9 mouse cellular contexts compared by ENCODE assay signal in the genomic region with DNA sequence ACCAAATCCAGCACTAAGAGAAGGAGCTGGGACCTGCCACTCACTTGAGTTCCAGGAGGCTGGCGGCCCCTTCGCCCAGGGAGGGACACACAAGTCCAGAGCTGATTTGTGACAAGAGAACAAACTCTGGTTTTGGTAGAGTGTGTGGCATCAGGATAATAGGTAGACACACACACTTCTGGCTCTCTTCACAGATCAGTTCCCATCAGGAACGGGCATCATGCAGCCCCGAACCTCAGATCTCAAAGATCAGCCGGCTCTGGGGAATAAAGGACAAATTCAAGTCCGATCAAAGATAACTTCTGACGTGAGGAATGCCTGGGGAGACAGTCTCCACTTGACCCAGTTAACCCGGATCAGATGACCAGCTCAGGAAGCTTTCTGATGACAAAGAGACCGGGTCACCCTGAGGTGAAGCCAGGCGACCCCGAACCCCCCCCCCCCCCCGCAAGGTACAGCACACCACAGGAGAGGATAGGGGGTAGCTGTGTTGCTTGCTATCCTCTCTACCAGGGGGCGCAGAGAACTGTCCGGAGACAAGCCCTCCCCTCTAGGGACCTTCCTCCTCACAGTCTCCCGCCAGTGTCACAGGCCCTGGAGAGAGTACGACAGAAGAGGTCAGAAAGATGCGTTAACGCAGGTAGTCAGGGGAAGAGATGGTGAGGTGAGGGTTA. TPM values are rescaled to one million over a fixed set of nuclear protein-coding genes. Genes with fewer than 3 reads are reported as not detected.
DNase-seq lines count a peak whose midpoint lies in the region; ATAC-seq and TF ChIP-seq lines count a peak whose summit lies in the region.
"Had no signal": no experiment of that assay in that cellular context is flagged by ENCODE, and none has a peak within 500 bp of the region (broad histone marks: within the 10 kb centered on the region; RNA-seq: fewer than 3 reads in every experiment).

No protein-coding gene starts in this region.

- H3K4me3 ChIP-seq in heart, embryonic 10.5 days = peak overlapping the region; percentile 70
- H3K4me3 ChIP-seq in ES-Bruce4 (ENCODE audit: low read depth, low read length) = peak overlapping the region; percentile 76
- H3K4me3 ChIP-seq in forebrain, embryonic 15.5 days = peak overlapping the region; percentile 79
- H3K4me3 ChIP-seq in midbrain, embryonic 11.5 days (ENCODE audit: low read depth, low read length) = peak overlapping the region; percentile 72

- 11% methylated on average over 18 of the region's 18 CpGs for WGBS in heart, embryonic 10.5 days
- 8% methylated on average over 18 of the region's 18 CpGs for WGBS in forebrain, embryonic 15.5 days
- WGBS in midbrain, embryonic 11.5 days = 7% methylated on average over 18 of the region's 18 CpGs

- H3K4me2 ChIP-seq in forebrain, embryonic 15.5 days (replicated peaks) = peak overlapping the region; percentile 76
- H3K4me2 ChIP-seq in midbrain, embryonic 11.5 days = peak overlapping the region; percentile 73

- no peak for DNase-seq in heart, embryonic 10.5 days (ENCODE audit: low spot score)
- no peak for DNase-seq in heart, adult 11 months
- peak; percentile 91 for DNase-seq in midbrain, embryonic 11.5 days (ENCODE audit: low spot score, missing footprints)
- DNase-seq in thymus, postnatal 4 days = no peak
- DNase-seq in left cerebral cortex, adult 8-10 months (ENCODE audit: low spot score in 2 of 2) = no peak

- peaks cover 26% of the 10 kb centered on the region for H3K4me1 ChIP-seq in heart, embryonic 10.5 days
- H3K4me1 ChIP-seq in ES-Bruce4 (ENCODE audit: control insufficient read depth, insufficient read depth, low read length) = no peaks in the 10 kb centered on the region
- peaks cover 60% of the 10 kb centered on the region for H3K4me1 ChIP-seq in forebrain, embryonic 15.5 days
- H3K4me1 ChIP-seq in midbrain, embryonic 11.5 days (ENCODE audit: control insufficient read depth, insufficient read depth, low read length) = peaks cover 11% of the 10 kb centered on the region; the same call in 1 of the 2 replicates

- H3K9me3 ChIP-seq in heart, embryonic 10.5 days = no peaks in the 10 kb centered on the region
- no peaks in the 10 kb centered on the region for H3K9me3 ChIP-seq in ES-Bruce4 (replicated peaks; ENCODE audit: control insufficient read depth, insufficient read depth, low read length, poor library complexity, severe bottlenecking)
- no peaks in the 10 kb centered on the region for H3K9me3 ChIP-seq in forebrain, embryonic 15.5 days
- no peaks in the 10 kb centered on the region for H3K9me3 ChIP-seq in midbrain, embryonic 11.5 days (ENCODE audit: control insufficient read depth, low read length)

- H3K9ac ChIP-seq in ES-Bruce4 (ENCODE audit: low read depth, poor library complexity, severe bottlenecking) = peak overlapping the region; percentile 30
- H3K9ac ChIP-seq in forebrain, embryonic 15.5 days (replicated peaks) = peak overlapping the region; percentile 73
- peak overlapping the region; percentile 81 for H3K9ac ChIP-seq in midbrain, embryonic 11.5 days (ENCODE audit: low read length)

- TF ChIP-seq CTCF in ES-Bruce4 (IDR thresholded peaks at IDR 0.05; ENCODE audit: low read depth, low read length) = no peak

- no peak for TF ChIP-seq EP300 in ES-Bruce4 (IDR thresholded peaks at IDR 0.05; ENCODE audit: insufficient read depth, low read depth, low read length)

- TF ChIP-seq POLR2A in ES-Bruce4 (IDR thresholded peaks at IDR 0.05; ENCODE audit: insufficient read depth, low read length) = no peak

- H3K27me3 ChIP-seq in heart, embryonic 10.5 days (ENCODE audit: insufficient read depth, poor library complexity, severe bottlenecking) = peaks cover 81% of the 10 kb centered on the region
- H3K27me3 ChIP-seq in ES-Bruce4 (ENCODE audit: control insufficient read depth, insufficient read depth, low read length, poor library complexity, severe bottlenecking) = no peaks in the 10 kb centered on the region
- H3K27me3 ChIP-seq in forebrain, embryonic 15.5 days = no peaks in the 10 kb centered on the region
- H3K27me3 ChIP-seq in midbrain, embryonic 11.5 days (ENCODE audit: control insufficient read depth, insufficient read depth, low read length) = no peaks in the 10 kb centered on the region

- H3K36me3 ChIP-seq in heart, embryonic 10.5 days = no peaks in the 10 kb centered on the region
- H3K36me3 ChIP-seq in ES-Bruce4 (ENCODE audit: control insufficient read depth, insufficient read depth, low read length, poor library complexity, severe bottlenecking) = no peaks in the 10 kb centered on the region
- H3K36me3 ChIP-seq in forebrain, embryonic 15.5 days = peaks cover 12% of the 10 kb centered on the region; the same call in 1 of the 2 replicates
- H3K36me3 ChIP-seq in midbrain, embryonic 11.5 days (ENCODE audit: control insufficient read depth, insufficient read depth, low read length) = 0 out of 2 replicates have a peak, but pooled peaks cover 2% of the 10 kb centered on the region

- peak; percentile 48 for ATAC-seq in forebrain, embryonic 15.5 days (replicated peaks)
- ATAC-seq in midbrain, embryonic 11.5 days (ENCODE audit: low FRiP score) = peak; percentile 45
- ATAC-seq in erythroid progenitor cell, adult 5-6 weeks (replicated peaks; ENCODE audit: low FRiP score, poor library complexity, severe bottlenecking) = no peak

- H3K27ac ChIP-seq in heart, embryonic 10.5 days = peak overlapping the region; percentile 85
- no peak overlapping the region for H3K27ac ChIP-seq in ES-Bruce4 (ENCODE audit: insufficient read depth, low read length)
- H3K27ac ChIP-seq in forebrain, embryonic 15.5 days (replicated peaks) = no peak overlapping the region; the same call in 1 of the 2 replicates
- H3K27ac ChIP-seq in midbrain, embryonic 11.5 days (ENCODE audit: low read depth, low read length) = no peak overlapping the region

RNA-seq across cellular contexts. Expression of a gene that starts 0.8 kb away (rescaled TPM):
- polyA plus RNA-seq in heart, embryonic 10.5 days (2016; fragmentation: Nextera tagmentation; extraction: Ambion mirVana) = 4.3 and 6.8 TPM in 2 replicates
- polyA plus RNA-seq in ES-Bruce4 (2011; ENCODE audit: insufficient read depth, insufficient read length, low read depth, missing spikeins) = 6.7 and 7.2 TPM in 2 replicates
- 81.7 and 91.9 TPM in 2 replicates for polyA plus RNA-seq in forebrain, embryonic 15.5 days (2015; fragmentation: Nextera tagmentation; extraction: Ambion mirVana)
- polyA plus RNA-seq in midbrain, embryonic 11.5 days (2014; fragmentation: Nextera tagmentation; extraction: Ambion mirVana) = 35.4 and 48.3 TPM in 2 replicates
- total RNA-seq in erythroid progenitor cell, adult 5-6 weeks (2015; ENCODE audit: low replicate concordance) = not detected in 2 replicates
- not detected in 2 replicates for total RNA-seq in erythroid progenitor cell, adult 5-6 weeks (2017; ENCODE audit: low replicate concordance)
- 100 to 1,000 TPM; 168 to 189 (median 175) TPM for total RNA-seq in left cerebral cortex, adult 8-10 months (2022)

RNA-seq across cellular contexts. Expression of a gene that starts 38.0 kb away (rescaled TPM):
- 0.18 and 0.28 TPM in 2 replicates for polyA plus RNA-seq in heart, embryonic 10.5 days (2016; fragmentation: Nextera tagmentation; extraction: Ambion mirVana)
- polyA plus RNA-seq in ES-Bruce4 (2011; ENCODE audit: insufficient read depth, insufficient read length, low read depth, missing spikeins) = not detected in 2 replicates
- polyA plus RNA-seq in forebrain, embryonic 15.5 days (2015; fragmentation: Nextera tagmentation; extraction: Ambion mirVana) = 0.08 and 0.27 TPM in 2 replicates
- not detected in 2 replicates for polyA plus RNA-seq in midbrain, embryonic 11.5 days (2014; fragmentation: Nextera tagmentation; extraction: Ambion mirVana)
- total RNA-seq in erythroid progenitor cell, adult 5-6 weeks (2015; ENCODE audit: low replicate concordance) = not detected in 2 replicates
- not detected in 2 replicates for total RNA-seq in erythroid progenitor cell, adult 5-6 weeks (2017; ENCODE audit: low replicate concordance)
- under 1 TPM in 1 of 4 experiments, not detected in 3; 0.14 TPM for total RNA-seq in left cerebral cortex, adult 8-10 months (2022)

RNA-seq across cellular contexts. Expression of a gene that starts 51.0 kb away (rescaled TPM):
- 15.4 and 21.4 TPM in 2 replicates for polyA plus RNA-seq in heart, embryonic 10.5 days (2016; fragmentation: Nextera tagmentation; extraction: Ambion mirVana)
- polyA plus RNA-seq in ES-Bruce4 (2011; ENCODE audit: insufficient read depth, insufficient read length, low read depth, missing spikeins) = 17.3 and 19.1 TPM in 2 replicates
- polyA plus RNA-seq in forebrain, embryonic 15.5 days (2015; fragmentation: Nextera tagmentation; extraction: Ambion mirVana) = 33.4 and 33.8 TPM in 2 replicates
- polyA plus RNA-seq in midbrain, embryonic 11.5 days (2014; fragmentation: Nextera tagmentation; extraction: Ambion mirVana) = 28.5 and 31.9 TPM in 2 replicates
- 8.0 and 14.1 TPM in 2 replicates for total RNA-seq in erythroid progenitor cell, adult 5-6 weeks (2015; ENCODE audit: low replicate concordance)
- 0.64 and 1.9 TPM in 2 replicates for total RNA-seq in erythroid progenitor cell, adult 5-6 weeks (2017; ENCODE audit: low replicate concordance)
- total RNA-seq in left cerebral cortex, adult 8-10 months (2022) = 10 to 100 TPM; 23.0 to 32.2 (median 27.6) TPM

RNA-seq across cellular contexts. Expression of a gene that starts 51.0 kb away (rescaled TPM):
- polyA plus RNA-seq in heart, embryonic 10.5 days (2016; fragmentation: Nextera tagmentation; extraction: Ambion mirVana) = 26.7 and 40.5 TPM in 2 replicates
- polyA plus RNA-seq in ES-Bruce4 (2011; ENCODE audit: insufficient read depth, insufficient read length, low read depth, missing spikeins) = 19.1 TPM in 2 replicates
- 54.0 and 57.5 TPM in 2 replicates for polyA plus RNA-seq in forebrain, embryonic 15.5 days (2015; fragmentation: Nextera tagmentation; extraction: Ambion mirVana)
- 46.0 and 46.8 TPM in 2 replicates for polyA plus RNA-seq in midbrain, embryonic 11.5 days (2014; fragmentation: Nextera tagmentation; extraction: Ambion mirVana)
- total RNA-seq in erythroid progenitor cell, adult 5-6 weeks (2015; ENCODE audit: low replicate concordance) = 15.1 and 20.1 TPM in 2 replicates
- total RNA-seq in erythroid progenitor cell, adult 5-6 weeks (2017; ENCODE audit: low replicate concordance) = 0.38 and 6.2 TPM in 2 replicates
- total RNA-seq in left cerebral cortex, adult 8-10 months (2022) = 10 to 100 TPM; 25.8 to 27.9 (median 26.8) TPM

RNA-seq across cellular contexts. Expression of a gene that starts 55.3 kb away (rescaled TPM):
- polyA plus RNA-seq in heart, embryonic 10.5 days (2016; fragmentation: Nextera tagmentation; extraction: Ambion mirVana) = 0.11 TPM in 1 of 2 replicates, not detected in the other
- polyA plus RNA-seq in ES-Bruce4 (2011; ENCODE audit: insufficient read depth, insufficient read length, low read depth, missing spikeins) = not detected in 2 replicates
- 0.84 and 1.0 TPM in 2 replicates for polyA plus RNA-seq in forebrain, embryonic 15.5 days (2015; fragmentation: Nextera tagmentation; extraction: Ambion mirVana)
- polyA plus RNA-seq in midbrain, embryonic 11.5 days (2014; fragmentation: Nextera tagmentation; extraction: Ambion mirVana) = not detected in 2 replicates
- total RNA-seq in erythroid progenitor cell, adult 5-6 weeks (2015; ENCODE audit: low replicate concordance) = not detected in 2 replicates
- total RNA-seq in erythroid progenitor cell, adult 5-6 weeks (2017; ENCODE audit: low replicate concordance) = not detected in 2 replicates
- total RNA-seq in left cerebral cortex, adult 8-10 months (2022) = not detected
- total RNA-seq: left cerebral cortex, postnatal 10 days had no signal

Comparison
In these comparisons a context has a peak if more than half of its experiments do, and no peak if none do; other contexts are left out.
1. H3K9ac ChIP-seq: peak in every context shown above with its lines; median percentile 81 in midbrain, embryonic 11.5 days; 73 in forebrain, embryonic 15.5 days; 30 in ES-Bruce4.